Mouse (Mus musculus): Measurements from ENCODE around the gene Ccdc163. TPM values are rescaled to one million over a fixed set of nuclear protein-coding genes. Genes with fewer than 3 reads are reported as not detected.

Gene Ccdc163
- polyA plus RNA-seq, 1 experiment from 2014 or later, result 9.1 TPM

GRCm38 (mm10) chr4:116710154-116710553 is 1.8 kb downstream of the Ccdc163 start:
- no peaks in the 10 kb centered on the region for H3K9me3 ChIP-seq (ENCODE audit: control insufficient read depth)
- H3K4me1 ChIP-seq (replicated peaks; ENCODE audit: control insufficient read depth, insufficient read depth, low read length), result no peaks in the 10 kb centered on the region
- no peak for ATAC-seq
- H3K27me3 ChIP-seq (replicated peaks; ENCODE audit: control insufficient read depth, insufficient read depth, low read length), result no peaks in the 10 kb centered on the region
- H3K27ac ChIP-seq (ENCODE audit: low read depth, low read length), result no peak overlapping the region
- no peak overlapping the region for H3K9ac ChIP-seq (ENCODE audit: low read depth, low read length)
- no peak overlapping the region for H3K4me3 ChIP-seq (ENCODE audit: low read depth, low read length)
- WGBS, result 100% methylated on average over 2 of the region's 2 CpGs
- H3K36me3 ChIP-seq (ENCODE audit: control insufficient read depth, insufficient read depth), result 0 out of 2 replicates have a peak, but pooled peaks cover 4% of the 10 kb centered on the region
- TF ChIP-seq CTCF (IDR thresholded peaks at IDR 0.05; ENCODE audit: low read depth), result no peak
- no peak overlapping the region for H3K4me2 ChIP-seq (replicated peaks; ENCODE audit: low read depth)

DNA sequence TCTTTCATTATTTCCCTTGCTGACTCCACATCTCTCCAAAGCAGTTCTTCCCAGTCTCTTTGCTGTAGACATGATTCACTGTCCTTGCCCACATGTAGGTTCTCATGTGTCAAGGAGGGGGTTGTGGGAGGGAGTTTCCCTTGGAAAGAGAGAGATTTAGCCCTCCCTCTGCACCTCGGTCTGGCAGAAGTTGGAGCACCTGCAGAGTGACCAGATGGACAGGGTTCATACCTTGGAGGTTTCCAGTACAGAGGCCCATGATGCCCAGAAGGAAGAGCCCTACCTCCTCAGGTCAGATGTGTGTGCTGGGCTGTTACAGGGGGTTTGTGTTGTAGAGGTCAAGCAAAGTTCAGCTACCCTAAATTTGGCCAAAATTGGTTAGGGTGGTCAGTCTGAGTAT is 4.2 kb downstream of the Ccdc163 start:
- 0 out of 2 replicates have a peak, but pooled peaks cover 4% of the 10 kb centered on the region for H3K36me3 ChIP-seq (ENCODE audit: control insufficient read depth, insufficient read depth)
- no peaks in the 10 kb centered on the region for H3K9me3 ChIP-seq (ENCODE audit: control insufficient read depth)
- no peak overlapping the region for H3K4me3 ChIP-seq (ENCODE audit: low read depth, low read length)
- H3K4me2 ChIP-seq (replicated peaks; ENCODE audit: low read depth), result no peak overlapping the region
- WGBS, result 74% methylated on average over 1 of the region's 1 CpGs
- H3K9ac ChIP-seq (ENCODE audit: low read depth, low read length), result no peak overlapping the region
- no peak overlapping the region for H3K27ac ChIP-seq (ENCODE audit: low read depth, low read length)
- TF ChIP-seq CTCF (IDR thresholded peaks at IDR 0.05; ENCODE audit: low read depth), result no peak
- no peaks in the 10 kb centered on the region for H3K27me3 ChIP-seq (replicated peaks; ENCODE audit: control insufficient read depth, insufficient read depth, low read length)
- ATAC-seq, result no peak
- no peaks in the 10 kb centered on the region for H3K4me1 ChIP-seq (replicated peaks; ENCODE audit: control insufficient read depth, insufficient read depth, low read length)

GRCm38 (mm10) chr4:116719396-116719795 is 11.1 kb downstream of the Ccdc163 start:
- ATAC-seq, result peak; percentile 24; the same call in 1 of the 2 replicates
- Histone ChIP-seq H3K9me3 (ENCODE audit: control insufficient read depth) (no peaks in the 10 kb centered on the region), H3K4me3 (ENCODE audit: low read depth, low read length) (no peak overlapping the region), H3K36me3 (ENCODE audit: control insufficient read depth, insufficient read depth) (no peaks in the 10 kb centered on the region), H3K27me3 (replicated peaks; ENCODE audit: control insufficient read depth, insufficient read depth, low read length) (no peaks in the 10 kb centered on the region), H3K9ac (ENCODE audit: low read depth, low read length) (no peak overlapping the region), H3K4me2 (replicated peaks; ENCODE audit: low read depth) (no peak overlapping the region), H3K4me1 (replicated peaks; ENCODE audit: control insufficient read depth, insufficient read depth, low read length) (no peaks in the 10 kb centered on the region), H3K27ac (ENCODE audit: low read depth, low read length) (no peak overlapping the region)
- TF ChIP-seq CTCF (IDR thresholded peaks at IDR 0.05; ENCODE audit: low read depth), result peak; percentile 84
- WGBS, result 11% methylated on average over 3 of the region's 3 CpGs

GRCm38 (mm10) chr4:116720343-116721097 is 12.2 kb downstream of the Ccdc163 start, which contains the start of gene Tesk2:
TSS of gene Tesk2 (plus strand) at chr4:116720948.
- H3K27me3 ChIP-seq (replicated peaks; ENCODE audit: control insufficient read depth, insufficient read depth, low read length), result no peaks in the 10 kb centered on the region
- H3K4me3 ChIP-seq (ENCODE audit: low read depth, low read length), result peak within 1 kb of the TSS; percentile 88
- H3K4me2 ChIP-seq (replicated peaks; ENCODE audit: low read depth), result peak within 1 kb of the TSS; percentile 95
- H3K9ac ChIP-seq (ENCODE audit: low read depth, low read length), result peak within 1 kb of the TSS; percentile 87
- ATAC-seq, result peak; percentile 97
- H3K27ac ChIP-seq (ENCODE audit: low read depth, low read length), result peak within 1 kb of the TSS; percentile 86
- under 1% methylated on average over 30 of the region's 34 CpGs for WGBS
- peaks cover 8% of the 10 kb centered on the region; the same call in 1 of the 2 replicates for H3K4me1 ChIP-seq (replicated peaks; ENCODE audit: control insufficient read depth, insufficient read depth, low read length)
- H3K9me3 ChIP-seq (ENCODE audit: control insufficient read depth), result no peaks in the 10 kb centered on the region
- no peak for TF ChIP-seq CTCF (IDR thresholded peaks at IDR 0.05; ENCODE audit: low read depth)
- H3K36me3 ChIP-seq (ENCODE audit: control insufficient read depth, insufficient read depth), result no peaks in the 10 kb centered on the region

GRCm38 (mm10) chr4:116721098-116721628 is 12.9 kb downstream of the Ccdc163 start:
- ATAC-seq, result no peak; the same call in 1 of the 2 replicates
- WGBS, result 2% methylated on average over 29 of the region's 29 CpGs

GRCm38 (mm10) chr4:116722230-116722629 is 13.9 kb downstream of the Ccdc163 start:
- H3K4me2 ChIP-seq (replicated peaks; ENCODE audit: low read depth), result peak overlapping the region; percentile 95
- 53% methylated on average over 7 of the region's 7 CpGs for WGBS
- peak overlapping the region; percentile 88; the same call in 1 of the 2 replicates for H3K4me3 ChIP-seq (ENCODE audit: low read depth, low read length)
- no peaks in the 10 kb centered on the region for H3K9me3 ChIP-seq (ENCODE audit: control insufficient read depth)
- H3K9ac ChIP-seq (ENCODE audit: low read depth, low read length), result no peak overlapping the region
- H3K4me1 ChIP-seq (replicated peaks; ENCODE audit: control insufficient read depth, insufficient read depth, low read length), result peaks cover 10% of the 10 kb centered on the region; the same call in 1 of the 2 replicates
- ATAC-seq, result no peak
- H3K27me3 ChIP-seq (replicated peaks; ENCODE audit: control insufficient read depth, insufficient read depth, low read length), result no peaks in the 10 kb centered on the region
- no peak for TF ChIP-seq CTCF (IDR thresholded peaks at IDR 0.05; ENCODE audit: low read depth)
- H3K27ac ChIP-seq (ENCODE audit: low read depth, low read length), result no peak overlapping the region
- H3K36me3 ChIP-seq (ENCODE audit: control insufficient read depth, insufficient read depth), result no peaks in the 10 kb centered on the region

More at GRCm38 (mm10) chr4:116721098-116721628, 12.9 kb downstream of the Ccdc163 start:
- Histone ChIP-seq H3K27me3 (replicated peaks; ENCODE audit: control insufficient read depth, insufficient read depth, low read length) (no peaks in the 10 kb centered on the region), H3K4me3 (ENCODE audit: low read depth, low read length) (peak overlapping the region; percentile 88), H3K9me3 (ENCODE audit: control insufficient read depth) (no peaks in the 10 kb centered on the region), H3K36me3 (ENCODE audit: control insufficient read depth, insufficient read depth) (no peaks in the 10 kb centered on the region), H3K4me2 (replicated peaks; ENCODE audit: low read depth) (peak overlapping the region; percentile 95), H3K9ac (ENCODE audit: low read depth, low read length) (peak overlapping the region; percentile 87), H3K27ac (ENCODE audit: low read depth, low read length) (peak overlapping the region; percentile 86), H3K4me1 (replicated peaks; ENCODE audit: control insufficient read depth, insufficient read depth, low read length) (peaks cover 10% of the 10 kb centered on the region; the same call in 1 of the 2 replicates)
- no peak for TF ChIP-seq CTCF (IDR thresholded peaks at IDR 0.05; ENCODE audit: low read depth)
